13 mouse cellular contexts compared by ENCODE assay signal in the genomic region with DNA sequence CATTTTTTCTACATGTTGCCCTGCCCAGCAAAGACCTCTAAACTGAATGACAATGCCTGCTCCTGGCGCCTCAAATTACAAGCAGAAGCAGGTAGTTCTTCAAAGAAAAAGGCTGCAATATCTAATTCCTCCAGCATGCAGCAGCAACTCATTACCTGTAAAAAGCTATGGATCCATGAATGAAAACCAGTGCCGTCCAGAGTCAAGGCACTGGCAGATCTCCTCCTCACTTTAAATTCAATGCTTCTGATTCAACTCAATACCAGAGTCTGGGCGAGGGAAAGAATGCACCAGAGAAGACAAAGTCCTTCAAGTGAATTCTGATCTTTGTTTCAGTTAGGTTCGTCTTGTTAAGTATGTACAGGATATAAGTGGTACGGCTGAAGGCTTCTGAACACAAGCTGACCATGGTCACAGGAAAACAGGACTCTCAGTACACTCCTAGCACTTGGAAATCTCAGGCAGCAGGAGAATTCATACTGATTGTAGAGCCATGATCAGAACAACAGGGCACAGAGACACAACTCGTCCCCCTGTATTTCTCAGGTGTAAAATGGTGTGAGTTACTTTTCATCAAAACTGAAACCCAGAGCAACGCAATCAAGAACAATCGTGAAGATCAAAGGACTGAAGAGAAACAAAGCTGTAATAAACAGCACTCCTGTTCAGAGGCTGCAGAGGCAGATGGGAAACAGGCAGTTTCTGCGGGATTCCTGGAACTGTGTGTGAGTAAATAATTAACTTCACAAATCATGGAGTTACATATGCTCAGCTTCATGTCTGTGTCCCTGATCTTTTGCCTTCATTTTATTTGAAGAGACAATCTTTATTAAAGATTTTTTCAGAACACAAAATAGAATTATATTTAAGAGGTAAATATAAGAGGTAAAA.
DNase-seq lines count a peak whose midpoint lies in the region; ATAC-seq and TF ChIP-seq lines count a peak whose summit lies in the region.
"Had no signal": no experiment of that assay in that cellular context is flagged by ENCODE, and none has a peak within 500 bp of the region (broad histone marks: within the 10 kb centered on the region; RNA-seq: fewer than 3 reads in every experiment).

No protein-coding gene starts in this region.

- no peak overlapping the region for H3K9ac ChIP-seq in embryonic facial prominence, embryonic 13.5 days
- H3K9ac ChIP-seq in midbrain, embryonic 12.5 days (replicated peaks): no peak overlapping the region
- H3K9ac ChIP-seq in lung, postnatal 0 days (replicated peaks; ENCODE audit: low read depth): no peak overlapping the region
- H3K9ac ChIP-seq: heart, embryonic 15.5 days; limb, embryonic 15.5 days had no signal

- H3K9me3 ChIP-seq in embryonic facial prominence, embryonic 13.5 days: no peaks in the 10 kb centered on the region
- no peaks in the 10 kb centered on the region for H3K9me3 ChIP-seq in embryonic facial prominence, embryonic 10.5 days
- H3K9me3 ChIP-seq in midbrain, embryonic 12.5 days: no peaks in the 10 kb centered on the region
- H3K9me3 ChIP-seq in midbrain, embryonic 10.5 days (replicated peaks): no peaks in the 10 kb centered on the region
- H3K9me3 ChIP-seq in lung, postnatal 0 days (ENCODE audit: low read length): no peaks in the 10 kb centered on the region
- no peaks in the 10 kb centered on the region for H3K9me3 ChIP-seq in limb, embryonic 10.5 days (replicated peaks)
- H3K9me3 ChIP-seq: heart, embryonic 15.5 days; limb, embryonic 15.5 days had no signal

- no peak for TF ChIP-seq EP300 in lung, postnatal 0 days (IDR thresholded peaks at IDR 0.05)

- WGBS in embryonic facial prominence, embryonic 13.5 days: 57% methylated on average over 9 of the region's 9 CpGs
- WGBS in embryonic facial prominence, embryonic 10.5 days: 74% methylated on average over 9 of the region's 9 CpGs
- 81% methylated on average over 9 of the region's 9 CpGs for WGBS in midbrain, embryonic 12.5 days
- 84% methylated on average over 9 of the region's 9 CpGs for WGBS in midbrain, embryonic 10.5 days
- 31% methylated on average over 9 of the region's 9 CpGs for WGBS in kidney, adult 2 months
- 58% methylated on average over 9 of the region's 9 CpGs for WGBS in lung, postnatal 0 days
- WGBS in limb, embryonic 10.5 days: 60% methylated on average over 9 of the region's 9 CpGs

- H3K4me1 ChIP-seq in embryonic facial prominence, embryonic 13.5 days: peaks cover 3% of the 10 kb centered on the region; the same call in 1 of the 2 replicates
- peaks cover 14% of the 10 kb centered on the region; the same call in 1 of the 2 replicates for H3K4me1 ChIP-seq in embryonic facial prominence, embryonic 10.5 days
- peaks cover 12% of the 10 kb centered on the region for H3K4me1 ChIP-seq in midbrain, embryonic 12.5 days
- peaks cover 18% of the 10 kb centered on the region for H3K4me1 ChIP-seq in midbrain, embryonic 10.5 days
- peaks cover 11% of the 10 kb centered on the region; the same call in 1 of the 2 replicates for H3K4me1 ChIP-seq in kidney, adult 2 months (ENCODE audit: control insufficient read depth, insufficient read depth, low read length)
- no peaks in the 10 kb centered on the region for H3K4me1 ChIP-seq in lung, postnatal 0 days (ENCODE audit: insufficient read depth, low read depth, low read length)
- H3K4me1 ChIP-seq in limb, embryonic 10.5 days: 0 out of 2 replicates have a peak, but pooled peaks cover 3% of the 10 kb centered on the region
- H3K4me1 ChIP-seq: limb, embryonic 15.5 days had no signal

- H3K4me2 ChIP-seq in embryonic facial prominence, embryonic 13.5 days: 0 out of 2 replicates have a peak overlapping the region, but pooled peaks have one; percentile 9
- no peak overlapping the region for H3K4me2 ChIP-seq in midbrain, embryonic 12.5 days (replicated peaks)
- no peak overlapping the region for H3K4me2 ChIP-seq in lung, postnatal 0 days (replicated peaks; ENCODE audit: low read depth, low read length)
- H3K4me2 ChIP-seq: heart, embryonic 15.5 days; limb, embryonic 15.5 days had no signal

- no peak for TF ChIP-seq CTCF in kidney, adult 2 months (conservative IDR thresholded peaks at IDR 0.05; ENCODE audit: insufficient read depth, insufficient read length, low read depth, low read length)
- no peak for TF ChIP-seq CTCF in lung, postnatal 0 days (IDR thresholded peaks at IDR 0.05)

- DNase-seq in embryonic facial prominence, embryonic 10.5 days (ENCODE audit: low spot score): no peak
- no peak for DNase-seq in midbrain, embryonic 10.5 days (ENCODE audit: low spot score)
- peak; percentile 73 for DNase-seq in kidney, adult 2 months
- DNase-seq in yolk sac, embryonic 10.5 days (ENCODE audit: low spot score): peak; percentile 15
- DNase-seq in lung, postnatal 0 days (ENCODE audit: low spot score): no peak
- no peak for DNase-seq in limb, embryonic 10.5 days (ENCODE audit: low spot score)
- DNase-seq: adrenal gland, postnatal 25 days; cerebellum, adult 8-10 months; gastrocnemius, postnatal 10 days had no signal

- no peaks in the 10 kb centered on the region for H3K36me3 ChIP-seq in embryonic facial prominence, embryonic 13.5 days
- H3K36me3 ChIP-seq in embryonic facial prominence, embryonic 10.5 days (replicated peaks): no peaks in the 10 kb centered on the region
- H3K36me3 ChIP-seq in midbrain, embryonic 12.5 days: no peaks in the 10 kb centered on the region
- H3K36me3 ChIP-seq in midbrain, embryonic 10.5 days: no peaks in the 10 kb centered on the region
- H3K36me3 ChIP-seq in kidney, adult 2 months (ENCODE audit: control insufficient read depth, insufficient read depth, low read length): no peaks in the 10 kb centered on the region
- no peaks in the 10 kb centered on the region for H3K36me3 ChIP-seq in lung, postnatal 0 days (ENCODE audit: insufficient read depth, low read length)
- no peaks in the 10 kb centered on the region for H3K36me3 ChIP-seq in limb, embryonic 10.5 days
- H3K36me3 ChIP-seq: heart, embryonic 15.5 days; limb, embryonic 15.5 days had no signal

- no peak for ATAC-seq in embryonic facial prominence, embryonic 13.5 days (ENCODE audit: insufficient number of reproducible peaks, insufficient read depth, low FRiP score, low TSS enrichment, low read depth)
- no peak for ATAC-seq in midbrain, embryonic 12.5 days (ENCODE audit: low FRiP score, low read depth)
- ATAC-seq in lung, postnatal 0 days: no peak

- no peak overlapping the region for H3K4me3 ChIP-seq in embryonic facial prominence, embryonic 13.5 days
- no peak overlapping the region for H3K4me3 ChIP-seq in embryonic facial prominence, embryonic 10.5 days
- H3K4me3 ChIP-seq in midbrain, embryonic 12.5 days: no peak overlapping the region
- no peak overlapping the region for H3K4me3 ChIP-seq in midbrain, embryonic 10.5 days
- H3K4me3 ChIP-seq in kidney, adult 2 months (ENCODE audit: insufficient read depth, low read depth, low read length): no peak overlapping the region; the same call in 1 of the 2 replicates
- no peak overlapping the region for H3K4me3 ChIP-seq in lung, postnatal 0 days (ENCODE audit: low read depth, low read length)
- H3K4me3 ChIP-seq in limb, embryonic 10.5 days: no peak overlapping the region
- H3K4me3 ChIP-seq: heart, embryonic 15.5 days; limb, embryonic 15.5 days had no signal

- H3K27ac ChIP-seq in embryonic facial prominence, embryonic 13.5 days: no peak overlapping the region
- H3K27ac ChIP-seq in embryonic facial prominence, embryonic 10.5 days (replicated peaks): no peak overlapping the region
- 0 out of 2 replicates have a peak overlapping the region, but pooled peaks have one; percentile 10 for H3K27ac ChIP-seq in midbrain, embryonic 12.5 days (replicated peaks)
- no peak overlapping the region for H3K27ac ChIP-seq in midbrain, embryonic 10.5 days (replicated peaks)
- H3K27ac ChIP-seq in kidney, adult 2 months (ENCODE audit: insufficient read depth, low read depth, low read length): peak overlapping the region; percentile 83
- no peak overlapping the region for H3K27ac ChIP-seq in lung, postnatal 0 days (ENCODE audit: low read length)
- H3K27ac ChIP-seq in limb, embryonic 10.5 days: no peak overlapping the region
- H3K27ac ChIP-seq: heart, embryonic 15.5 days; limb, embryonic 15.5 days had no signal

- no peak for TF ChIP-seq POLR2A in kidney, adult 2 months (IDR thresholded peaks at IDR 0.05; ENCODE audit: low read depth, low read length)

- H3K27me3 ChIP-seq in embryonic facial prominence, embryonic 13.5 days: no peaks in the 10 kb centered on the region
- H3K27me3 ChIP-seq in embryonic facial prominence, embryonic 10.5 days (replicated peaks; ENCODE audit: low read depth, poor library complexity, severe bottlenecking): no peaks in the 10 kb centered on the region
- no peaks in the 10 kb centered on the region for H3K27me3 ChIP-seq in midbrain, embryonic 12.5 days
- no peaks in the 10 kb centered on the region for H3K27me3 ChIP-seq in midbrain, embryonic 10.5 days (ENCODE audit: low read depth, poor library complexity, severe bottlenecking)
- no peaks in the 10 kb centered on the region for H3K27me3 ChIP-seq in kidney, adult 2 months (replicated peaks; ENCODE audit: control insufficient read depth, insufficient read depth, low read length)
- H3K27me3 ChIP-seq in lung, postnatal 0 days (replicated peaks; ENCODE audit: insufficient read depth, low read length): no peaks in the 10 kb centered on the region
- no peaks in the 10 kb centered on the region for H3K27me3 ChIP-seq in limb, embryonic 10.5 days (ENCODE audit: low read depth, poor library complexity, severe bottlenecking)
- H3K27me3 ChIP-seq: heart, embryonic 15.5 days; limb, embryonic 15.5 days had no signal

Comparison
In these comparisons a context has a peak if more than half of its experiments do, and no peak if none do; other contexts are left out.
1. H3K27ac ChIP-seq: peak in midbrain, embryonic 12.5 days (single experiment) and kidney, adult 2 months (single experiment); none in embryonic facial prominence, embryonic 13.5 days (single experiment), embryonic facial prominence, embryonic 10.5 days (single experiment), midbrain, embryonic 10.5 days (single experiment), lung, postnatal 0 days (single experiment) and limb, embryonic 10.5 days (single experiment).
2. DNase-seq: peak in kidney, adult 2 months (single experiment) and yolk sac, embryonic 10.5 days (single experiment); none in embryonic facial prominence, embryonic 10.5 days (single experiment), midbrain, embryonic 10.5 days (single experiment), lung, postnatal 0 days (single experiment) and limb, embryonic 10.5 days (single experiment).